Mouse (Mus musculus): ENCODE results near the gene Arntl2. TPM values are rescaled to one million over a fixed set of nuclear protein-coding genes. Genes with fewer than 3 reads are reported as not detected.

The Arntl2 gene
- total and polyA plus RNA-seq, 3 experiments, result not detected

- Histone ChIP-seq H3K9me3 (replicated peaks; ENCODE audit: low read length) (no peaks in the 10 kb centered on the region), H3K4me2 (ENCODE audit: insufficient read depth, low read depth, poor library complexity, severe bottlenecking) (no peak overlapping the region), H3K27ac (ENCODE audit: insufficient read depth, low read depth) (no peak overlapping the region), H3K4me1 (ENCODE audit: control insufficient read depth in 1 of 2, insufficient read depth in 2 of 2) (no peaks in the 10 kb centered on the region), H3K4me3 (replicated peaks in 1 of 3; ENCODE audit: low read depth in 2 of 3, low read length in 2 of 3, poor library complexity in 1 of 3) (no peak overlapping the region), H3K9ac (ENCODE audit: insufficient read depth, low read depth) (no peak overlapping the region), H3K27me3 (replicated peaks) (no peaks in the 10 kb centered on the region), H3K36me3 (replicated peaks in 1 of 2; ENCODE audit: control insufficient read depth in 1 of 2, insufficient read depth in 1 of 2, low read length in 1 of 2) (no peaks in the 10 kb centered on the region), H3K79me2 (replicated peaks; ENCODE audit: control insufficient read depth, extremely low read depth, insufficient read depth, poor library complexity, severe bottlenecking) (no peaks in the 10 kb centered on the region)
- dilution Hi-C loops (cut with MboI; ENCODE audit: extremely low pct_ligation_motif_present, extremely low pct_unique_long_range_greater_than_20kb, low sequenced_read_pairs), result no loop called here
- TF ChIP-seq RCOR1 (conservative IDR thresholded peaks at IDR 0.05; ENCODE audit: low read depth, low read length) (no peak), POLR2A (IDR thresholded peaks at IDR 0.05; ENCODE audit: low read depth, low read length) (no peak), USF1 (IDR thresholded peaks at IDR 0.05; ENCODE audit: low read depth, low read length) (no peak), MAZ (IDR thresholded peaks at IDR 0.05; ENCODE audit: low read depth, low read length) (no peak), MEF2A (IDR thresholded peaks at IDR 0.05; ENCODE audit: borderline replicate concordance, low read depth, low read length) (no peak), GABPA (IDR thresholded peaks at IDR 0.05; ENCODE audit: insufficient replicate concordance, low read depth, low read length) (no peak), RAD21 (IDR thresholded peaks at IDR 0.05; ENCODE audit: low read depth, low read length) (no peak), USF2 (conservative IDR thresholded peaks at IDR 0.05; ENCODE audit: low read depth, low read length) (no peak), ZKSCAN1 (IDR thresholded peaks at IDR 0.05; ENCODE audit: borderline replicate concordance, low read depth, low read length) (no peak), UBTF (IDR thresholded peaks at IDR 0.05; ENCODE audit: low read depth, low read length) (no peak), KAT2A (IDR thresholded peaks at IDR 0.05; ENCODE audit: insufficient replicate concordance, low read length) (no peak), IRF4 (IDR thresholded peaks at IDR 0.05; ENCODE audit: low read depth, low read length) (no peak), JUN (IDR thresholded peaks at IDR 0.05; ENCODE audit: insufficient read depth, low read depth, low read length) (no peak), MAFK (IDR thresholded peaks at IDR 0.05; ENCODE audit: insufficient replicate concordance, low read length) (no peak), ZNF384 (IDR thresholded peaks at IDR 0.05; ENCODE audit: low read depth, low read length) (no peak), JUND (conservative IDR thresholded peaks at IDR 0.05; ENCODE audit: low read depth, low read length) (no peak), E2F4 (IDR thresholded peaks at IDR 0.05; ENCODE audit: insufficient replicate concordance, low read depth, low read length) (no peak), BHLHE40 (IDR thresholded peaks at IDR 0.05; ENCODE audit: low read depth, low read length) (no peak), NRF1 (IDR thresholded peaks at IDR 0.05; ENCODE audit: low read depth, low read length) (no peak), POLR2AphosphoS2 (IDR thresholded peaks at IDR 0.05; ENCODE audit: low read depth, low read length) (no peak)
- no peak for DNase-seq (ENCODE audit: extremely low read depth)
- in situ Hi-C loops (cut with MboI; ENCODE audit: low pct_ligation_motif_present, low pct_unique_long_range_greater_than_20kb, low sequenced_read_pairs), result loop anchor here (10.0 kb wide), 2 partner anchors 127 to 157 kb away; no protein-coding TSS in a partner anchor
These were observed 41.5 kb downstream of the Arntl2 start for GRCm38 (mm10) chr6:146837316-146837715.

- in situ Hi-C loops (cut with MboI; ENCODE audit: low pct_ligation_motif_present, low pct_unique_long_range_greater_than_20kb, low sequenced_read_pairs), result loop anchor here (10.0 kb wide), 2 partner anchors 126 to 156 kb away; no protein-coding TSS in a partner anchor
These were observed 42.5 kb downstream of the Arntl2 start for GRCm38 (mm10) chr6:146838366-146838765.

More at GRCm38 (mm10) chr6:146838366-146838765, 42.5 kb downstream of the Arntl2 start:
- H3K36me3 ChIP-seq (replicated peaks in 1 of 2; ENCODE audit: control insufficient read depth in 1 of 2, insufficient read depth in 1 of 2, low read length in 1 of 2), result no peaks in the 10 kb centered on the region
- H3K4me3 ChIP-seq (replicated peaks in 1 of 3; ENCODE audit: low read depth in 2 of 3, low read length in 2 of 3, poor library complexity in 1 of 3), result no peak overlapping the region
- no peaks in the 10 kb centered on the region for H3K27me3 ChIP-seq (replicated peaks)
- no peak for DNase-seq (ENCODE audit: extremely low read depth)
- no peaks in the 10 kb centered on the region for H3K4me1 ChIP-seq (ENCODE audit: control insufficient read depth in 1 of 2, insufficient read depth in 2 of 2)
- no peak overlapping the region for H3K9ac ChIP-seq (ENCODE audit: insufficient read depth, low read depth)
- H3K9me3 ChIP-seq (replicated peaks; ENCODE audit: low read length), result no peaks in the 10 kb centered on the region
- dilution Hi-C loops (cut with MboI; ENCODE audit: extremely low pct_ligation_motif_present, extremely low pct_unique_long_range_greater_than_20kb, low sequenced_read_pairs), result no loop called here
- H3K79me2 ChIP-seq (replicated peaks; ENCODE audit: control insufficient read depth, extremely low read depth, insufficient read depth, poor library complexity, severe bottlenecking), result no peaks in the 10 kb centered on the region
- H3K4me2 ChIP-seq (ENCODE audit: insufficient read depth, low read depth, poor library complexity, severe bottlenecking), result no peak overlapping the region
- TF ChIP-seq CHD1 (IDR thresholded peaks at IDR 0.05; ENCODE audit: low read depth, low read length), result no peak
- no peak for TF ChIP-seq MYC (IDR thresholded peaks at IDR 0.05; ENCODE audit: low read depth, low read length)
- no peak for TF ChIP-seq USF2 (conservative IDR thresholded peaks at IDR 0.05; ENCODE audit: low read depth, low read length)
- no peak for TF ChIP-seq ZNF384 (IDR thresholded peaks at IDR 0.05; ENCODE audit: low read depth, low read length)
- TF ChIP-seq CTCF (conservative IDR thresholded peaks at IDR 0.05 in 1 of 2, IDR thresholded peaks at IDR 0.05 in 1 of 2; ENCODE audit: low read depth in 2 of 2, low read length in 2 of 2), result peak in 1 of 2 experiments; percentile 34; a peak in 2 of 4 replicates
- peak; percentile 18 for TF ChIP-seq RAD21 (IDR thresholded peaks at IDR 0.05; ENCODE audit: low read depth, low read length)
- TF ChIP-seq SMC3 (IDR thresholded peaks at IDR 0.05; ENCODE audit: low read depth, low read length), result peak; percentile 31
- no peak for TF ChIP-seq EP300 (IDR thresholded peaks at IDR 0.05; ENCODE audit: low read length)
- TF ChIP-seq MAZ (IDR thresholded peaks at IDR 0.05; ENCODE audit: low read depth, low read length), result no peak
- H3K27ac ChIP-seq (ENCODE audit: insufficient read depth, low read depth), result no peak overlapping the region

All from CH12.LX (cell line).